Mouse (Mus musculus): ENCODE results near the gene C2cd4a.

DNA sequence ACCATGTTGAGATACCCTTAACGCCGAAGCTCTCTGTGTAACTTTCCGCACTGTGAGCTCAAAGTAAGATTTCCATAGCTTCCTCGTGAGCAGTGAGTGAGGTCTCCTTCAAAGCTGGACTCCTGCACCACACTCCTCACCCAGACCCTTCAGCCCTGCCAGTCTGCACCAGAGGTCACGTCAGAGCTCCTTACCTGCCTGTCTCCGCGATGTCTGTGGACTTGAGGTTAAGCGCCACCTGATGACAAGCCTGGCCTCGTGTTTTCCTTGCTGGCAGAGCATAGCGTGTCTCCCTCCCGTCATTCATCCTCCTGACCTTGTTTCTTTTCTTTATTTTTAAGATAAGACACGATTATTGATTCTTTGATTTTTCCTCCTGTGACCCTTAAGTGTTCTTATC lies 17.3 kb upstream of the C2cd4a start:
- TF ChIP-seq CTCF (IDR thresholded peaks at IDR 0.05; ENCODE audit: control insufficient read depth, insufficient read depth, insufficient read length) (no peak), MYOD1 (IDR thresholded peaks at IDR 0.05; ENCODE audit: control insufficient read depth, insufficient read length, low read depth) (no peak), MAX (IDR thresholded peaks at IDR 0.05) (no peak)

All from C2C12 (cell line).